Mouse (Mus musculus) E14TG2a.4 (cell line): Measurements from ENCODE around the gene Icos.

ENCODE experiments used
- CTCF ChIP-seq: conservative IDR thresholded peaks from 2 replicates; pipeline ENCODE4 v1.5.1; 2014; ENCODE audit warnings: low read length
- POU5F1 ChIP-seq: IDR thresholded peaks from 2 replicates; pipeline ENCODE4 v1.6.1; 2014; ENCODE audit warnings: low read length, borderline replicate concordance

DNA sequence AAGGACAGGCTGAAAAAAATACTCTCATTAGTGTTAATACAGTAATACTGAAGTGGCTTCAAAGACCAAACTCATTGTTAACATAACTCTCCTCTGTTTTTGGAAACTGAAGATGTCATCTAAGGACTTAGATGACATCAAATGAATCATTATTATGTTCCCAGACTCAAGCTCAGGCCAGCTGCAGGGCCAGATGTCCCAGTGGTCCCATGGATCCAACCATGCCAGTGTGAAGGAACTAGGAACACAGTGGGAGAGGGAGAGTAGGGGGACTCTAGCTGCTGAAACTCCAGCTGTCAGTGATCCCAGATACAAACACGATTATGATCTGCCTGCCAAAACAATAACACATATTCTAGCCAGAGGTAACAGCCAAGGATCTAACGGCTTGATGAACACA lies 39.5 kb upstream of the Icos start:
- no peak for TF ChIP-seq CTCF
- no peak for TF ChIP-seq POU5F1
